Mouse (Mus musculus): ENCODE data around the gene Cldn17. TPM values are rescaled to one million over a fixed set of nuclear protein-coding genes. Genes with fewer than 3 reads are reported as not detected.

Cldn17 gene
- total RNA-seq (2023), result not detected in 4 replicates

DNA sequence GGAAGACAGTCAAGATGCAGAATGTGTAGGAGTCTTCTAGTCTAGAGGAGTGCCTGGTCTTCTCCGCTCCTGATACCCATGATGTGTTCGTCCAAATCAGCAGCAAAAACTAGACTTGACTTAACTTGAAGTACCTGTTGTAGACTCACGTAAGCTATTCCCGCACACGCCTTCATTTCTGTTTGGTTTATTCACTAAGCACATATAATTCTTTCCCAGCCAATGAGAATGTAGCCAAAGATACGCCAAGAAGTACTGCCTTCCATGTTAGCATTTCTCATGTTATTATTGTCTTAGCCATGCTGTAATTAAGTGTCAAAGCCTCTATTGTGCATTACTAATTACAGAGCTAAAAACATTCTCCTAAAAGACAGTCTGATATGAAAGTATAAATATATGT, at the start of gene Cldn17:
Gene Cldn17, minus strand, starts transcription at position 101 of the 400 bp plus-strand sequence.

Other genes starting within 250 kb of the Cldn17 start
- not detected in 4 replicates for gene Grik1, start 216.7 kb downstream of the Cldn17 start, total RNA-seq (2023)
- gene Cldn8, start 56.2 kb upstream of the Cldn17 start, total RNA-seq (2023), result not detected in 4 replicates
- gene Krtap24-1, start 105.3 kb upstream of the Cldn17 start, total RNA-seq (2023), result not detected in 4 replicates
- not detected in 4 replicates for gene 2310079G19Rik, start 120.7 kb upstream of the Cldn17 start, total RNA-seq (2023)
- not detected in 4 replicates for gene Krtap26-1, start 140.8 kb upstream of the Cldn17 start, total RNA-seq (2023)
- gene Krtap27-1, start 164.7 kb upstream of the Cldn17 start, total RNA-seq (2023), result not detected in 4 replicates
- gene 2310061N02Rik, start 201.0 kb upstream of the Cldn17 start, total RNA-seq (2023), result not detected in 4 replicates
- not detected in 4 replicates for gene Krtap13-1, start 221.9 kb upstream of the Cldn17 start, total RNA-seq (2023)
- gene Krtap13, start 244.7 kb upstream of the Cldn17 start, total RNA-seq (2023), result not detected in 4 replicates